Mouse (Mus musculus): ENCODE data around the gene S100a10. TPM values are rescaled to one million over a fixed set of nuclear protein-coding genes. Genes with fewer than 3 reads are reported as not detected.
"Not testable (repeated sequence)": the region's sequence is repeated elsewhere in the genome, so short reads cannot be mapped to it uniquely, and the experiment has no call there.

Gene S100a10
- total RNA-seq, 2 experiments from 2014 or later, result 42.2 to 48.1 TPM

- DNase-seq (ENCODE audit: low spot score), result no peak
Observed at GRCm38 (mm10) chr3:93579317-93580038, 24.6 kb downstream of the S100a10 start.

GRCm38 (mm10) chr3:93580039-93580403 lies 25.1 kb downstream of the S100a10 start:
- DNase-seq (ENCODE audit: low spot score), result no peak

DNA sequence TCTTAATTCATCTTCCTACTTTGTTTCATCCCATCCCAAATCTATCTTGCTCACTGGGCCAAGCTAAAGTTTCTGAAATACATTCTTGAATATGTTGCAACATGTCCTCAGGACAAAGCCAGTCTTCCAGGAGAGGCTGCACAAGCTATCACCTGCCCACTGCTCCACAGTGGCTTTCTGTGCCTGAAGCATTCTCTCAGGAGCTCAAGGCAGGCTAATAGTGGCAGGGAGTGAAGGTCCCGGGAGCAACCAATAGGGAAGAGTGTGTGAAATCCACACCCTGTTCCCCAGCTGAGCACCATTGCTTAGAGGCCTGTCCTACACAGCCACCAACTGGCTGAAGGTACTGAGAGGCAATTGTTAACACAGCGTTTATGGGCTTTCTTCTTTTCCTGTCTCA lies 26.1 kb downstream of the S100a10 start:
- no peak for DNase-seq (ENCODE audit: low spot score)

GRCm38 (mm10) chr3:93581687-93582086 lies 26.8 kb downstream of the S100a10 start:
- no peak for DNase-seq (ENCODE audit: low spot score)

- DNase-seq (ENCODE audit: low spot score), result no peak
Observed at GRCm38 (mm10) chr3:93583056-93583455, 28.2 kb downstream of the S100a10 start.

DNA sequence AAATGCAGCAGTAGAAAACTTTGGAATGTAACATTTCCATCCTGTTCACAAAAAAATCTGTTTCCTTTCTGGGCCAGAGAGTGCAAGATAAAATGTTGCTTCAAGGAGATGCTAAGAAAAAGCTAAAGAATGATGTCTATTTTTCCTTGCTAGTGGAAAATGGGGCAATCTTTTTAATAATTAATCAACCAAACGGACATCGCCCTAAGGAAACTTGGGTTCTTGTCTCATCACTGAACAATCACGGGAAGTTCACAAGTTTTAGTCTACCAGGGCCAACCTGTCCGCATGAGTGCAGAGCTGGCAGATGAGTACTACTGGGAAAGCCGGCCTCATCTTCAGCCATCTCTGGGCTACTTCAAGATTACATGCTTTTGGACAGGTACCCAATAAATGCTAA lies 34.7 kb downstream of the S100a10 start:
- DNase-seq (ENCODE audit: low spot score), result no peak

DNA sequence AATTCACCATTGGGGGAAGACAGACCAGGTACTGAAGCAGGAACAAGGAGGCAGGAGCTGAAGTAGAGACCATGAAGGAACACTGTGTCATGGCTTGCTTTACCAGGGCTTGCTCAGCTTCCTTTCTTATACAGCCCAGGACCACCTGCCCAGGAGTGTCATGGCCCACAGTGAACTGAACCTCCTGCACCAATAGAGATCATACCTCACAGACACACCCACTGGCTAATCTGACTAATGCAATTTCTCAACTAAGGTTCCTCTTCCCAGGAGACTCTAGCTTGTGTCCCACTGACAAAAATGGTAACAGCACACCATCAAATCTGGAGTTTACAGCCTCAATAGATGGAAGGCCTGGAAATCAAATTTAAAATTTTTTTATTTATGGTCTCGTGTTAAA lies 35.4 kb downstream of the S100a10 start:
- DNase-seq (ENCODE audit: low spot score), result no peak

DNA sequence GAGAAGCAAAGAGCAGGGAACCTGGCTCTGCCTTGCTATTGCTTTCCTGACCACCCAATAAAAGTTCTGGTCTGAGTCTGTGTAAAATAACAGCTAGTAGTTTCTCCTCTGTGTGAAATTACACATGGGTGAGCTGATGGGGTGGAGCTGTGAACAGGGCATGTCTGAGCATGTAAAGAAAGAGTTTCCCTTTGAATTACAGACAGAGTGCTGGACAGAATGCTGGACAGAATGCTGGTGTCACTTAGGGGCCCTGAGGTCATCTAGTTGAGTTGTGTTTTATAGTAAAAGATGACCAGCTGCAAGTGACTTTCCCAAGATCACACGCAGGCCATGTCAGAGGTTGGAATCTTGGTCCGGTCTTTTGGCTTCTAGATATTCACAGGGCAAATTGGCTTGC lies 37.2 kb downstream of the S100a10 start:
- no peak for DNase-seq (ENCODE audit: low spot score)

DNA sequence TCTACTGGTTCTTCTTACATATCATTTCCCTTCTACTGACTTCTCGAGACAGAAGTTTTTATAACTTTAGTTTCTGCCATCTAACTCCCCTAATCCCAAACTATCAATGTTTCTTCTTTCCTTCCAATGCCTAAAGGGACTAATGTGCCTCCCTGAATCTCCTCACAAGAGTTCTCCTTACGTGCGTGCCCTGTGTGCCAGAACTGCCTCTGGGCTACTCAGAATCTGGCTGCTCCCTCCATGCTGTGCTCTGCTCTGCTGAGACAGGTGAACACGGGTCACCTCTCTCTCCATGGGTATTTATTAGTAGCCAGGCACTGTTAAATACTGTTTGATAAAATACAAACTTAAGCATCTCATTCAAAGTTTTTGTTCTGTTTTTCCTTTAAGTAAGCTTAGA lies 38.1 kb downstream of the S100a10 start:
- no peak for DNase-seq (ENCODE audit: low spot score)

- peak; percentile 55 for DNase-seq (ENCODE audit: low spot score)
Observed at GRCm38 (mm10) chr3:93593512-93593911, 38.6 kb downstream of the S100a10 start.

GRCm38 (mm10) chr3:93596632-93597031 lies 41.8 kb downstream of the S100a10 start:
- no peak for DNase-seq (ENCODE audit: low spot score)

DNA sequence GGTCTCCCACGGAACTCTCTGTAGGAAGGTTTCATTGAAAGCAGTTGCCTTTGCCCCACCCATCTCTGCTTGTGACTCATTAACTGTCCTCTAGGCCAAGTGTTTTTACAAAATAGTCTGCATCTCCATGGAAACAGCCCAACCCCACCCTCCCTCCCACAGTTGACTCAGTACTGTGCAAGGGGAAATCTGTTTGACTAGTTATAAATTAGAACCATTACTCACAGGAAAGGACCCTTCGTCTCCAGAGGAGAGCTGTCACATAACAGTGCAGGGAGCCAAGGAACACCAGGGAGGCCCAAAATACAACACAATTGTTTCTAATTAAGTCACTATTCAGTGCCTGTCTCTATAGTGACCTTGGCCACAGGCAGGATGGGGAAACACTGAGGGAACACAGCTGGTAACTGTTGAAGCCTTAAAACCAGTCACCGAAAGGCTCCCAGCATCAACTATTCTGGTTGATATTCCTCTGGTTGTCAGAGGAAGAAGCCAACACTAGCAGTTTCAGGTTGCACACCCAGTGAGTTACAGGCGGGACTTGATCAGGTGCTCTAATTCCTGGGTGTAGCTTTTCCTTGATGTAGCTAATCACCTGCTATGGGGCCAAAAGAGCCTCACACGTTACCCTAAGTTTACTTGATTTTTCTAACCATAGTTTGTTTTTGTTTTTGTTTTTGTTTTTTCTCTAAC lies 42.5 kb downstream of the S100a10 start:
- DNase-seq (ENCODE audit: low spot score), result peak; percentile 76

- DNase-seq (ENCODE audit: low spot score), result no peak
Observed at GRCm38 (mm10) chr3:93597970-93598369, 43.1 kb downstream of the S100a10 start.

GRCm38 (mm10) chr3:93600206-93600605 lies 45.3 kb downstream of the S100a10 start:
- no peak for DNase-seq (ENCODE audit: low spot score)

GRCm38 (mm10) chr3:93601903-93602302 lies 47.0 kb downstream of the S100a10 start:
- no peak for DNase-seq (ENCODE audit: low spot score)

DNA sequence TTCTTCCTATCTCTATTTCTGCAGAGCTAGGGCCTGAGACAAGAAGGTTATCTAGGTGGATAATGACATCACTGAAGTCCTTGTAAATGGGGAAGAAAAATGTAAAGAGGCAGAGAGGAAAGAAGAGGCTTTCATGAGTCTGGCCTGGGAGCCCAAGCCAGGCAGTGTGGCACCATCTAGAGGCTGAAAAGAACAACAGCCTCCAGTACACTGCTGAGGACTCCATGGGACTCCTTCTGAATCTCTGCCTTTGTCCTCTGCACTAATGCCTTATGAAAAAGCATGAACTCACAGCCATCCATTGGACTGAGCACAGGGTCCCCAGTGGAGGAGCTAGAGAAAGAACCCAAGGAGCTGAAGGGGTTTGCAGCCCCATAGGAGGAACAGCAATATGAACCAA lies 54.1 kb downstream of the S100a10 start:
- DNase-seq (ENCODE audit: low spot score), result not testable (repeated sequence)

Other genes starting within 250 kb of the S100a10 start
- not detected for gene Hrnr, start 235.3 kb upstream of the S100a10 start, total RNA-seq (2021)
- not detected for gene Rptn, start 161.4 kb upstream of the S100a10 start, total RNA-seq (2021)
- gene Tchh, start 112.8 kb upstream of the S100a10 start, total RNA-seq (2021), result under 1 TPM; 0.07 TPM
- gene Tchhl1, start 86.3 kb upstream of the S100a10 start, total RNA-seq (2021), result not detected
- gene S100a11, start 34.6 kb upstream of the S100a10 start, total RNA-seq (2021), result 10 to 100 TPM; 27.1 to 50.4 TPM
- not detected for gene Tdpoz2, start 97.6 kb downstream of the S100a10 start, total RNA-seq (2021)
- gene Tdpoz1, start 121.2 kb downstream of the S100a10 start, total RNA-seq (2021), result not detected
- not detected for gene Gm37596, start 138.0 kb downstream of the S100a10 start, total RNA-seq (2021)
- not detected for gene Gm5773, start 217.9 kb downstream of the S100a10 start, total RNA-seq (2021)
- gene Tdpoz4, start 241.3 kb downstream of the S100a10 start, total RNA-seq (2021), result not detected

Measured in gastrocnemius, adult 18-20 months (tissue).